Mouse (Mus musculus) ES-Bruce4 (cell line): ENCODE data around the gene Vmn1r19. TPM values are rescaled to one million over a fixed set of nuclear protein-coding genes. Genes with fewer than 3 reads are reported as not detected.

Experiments
- H3K27ac ChIP-seq: 2 replicates; pipeline ENCODE4 v1.5.1; 2012; ENCODE audit warnings: low read length, inconsistent platforms; ENCODE audit not compliant: insufficient read depth
- H3K27me3 ChIP-seq: 2 replicates; pipeline ENCODE4 v1.6.1; 2012; ENCODE audit warnings: mild to moderate bottlenecking, low read length, inconsistent platforms; ENCODE audit not compliant: control insufficient read depth, poor library complexity, insufficient read depth, severe bottlenecking
- H3K36me3 ChIP-seq: 2 replicates; pipeline ENCODE4 v1.6.1; 2012; ENCODE audit warnings: inconsistent platforms, mild to moderate bottlenecking, low read length, moderate library complexity; ENCODE audit not compliant: control insufficient read depth, poor library complexity, insufficient read depth, severe bottlenecking
- H3K4me1 ChIP-seq: one replicate; pipeline ENCODE4 v1.8.1; 2011; ENCODE audit warnings: low read length; ENCODE audit not compliant: control insufficient read depth, insufficient read depth
- H3K4me3 ChIP-seq: 2 replicates; pipeline ENCODE4 v1.5.1; 2011; ENCODE audit warnings: low read depth, mild to moderate bottlenecking, low read length
- H3K9ac ChIP-seq: 2 replicates; pipeline ENCODE4 v1.6.1; 2012; ENCODE audit warnings: low read depth, mild to moderate bottlenecking, inconsistent platforms; ENCODE audit not compliant: poor library complexity, severe bottlenecking
- H3K9me3 ChIP-seq: replicated peaks from 2 replicates; pipeline ENCODE4 v1.6.1; 2012; ENCODE audit warnings: mild to moderate bottlenecking, low read length, inconsistent platforms; ENCODE audit not compliant: control insufficient read depth, poor library complexity, insufficient read depth, severe bottlenecking
- CTCF ChIP-seq: IDR thresholded peaks from one replicate; pipeline ENCODE4 v1.8.1; 2011; ENCODE audit warnings: low read depth, low read length
- EP300 ChIP-seq: IDR thresholded peaks from 2 replicates; pipeline ENCODE4 v1.6.1; 2011; ENCODE audit warnings: low read depth, low read length; ENCODE audit not compliant: insufficient read depth
- POLR2A ChIP-seq: IDR thresholded peaks from one replicate; pipeline ENCODE4 v1.8.1; 2011; ENCODE audit warnings: low read length; ENCODE audit not compliant: insufficient read depth
- polyA plus RNA-seq: library from polyadenylated mRNA; stranded (reverse); fragments of >200 nt; gene quantifications from 2 replicates; pipeline ENCODE4 v1.2.4, GENCODE M21; 2011; ENCODE audit warnings: low read depth; ENCODE audit not compliant: missing spikeins, insufficient read depth, insufficient read length

Gene Vmn1r19
- polyA plus RNA-seq, 1 experiment, result not detected

DNA sequence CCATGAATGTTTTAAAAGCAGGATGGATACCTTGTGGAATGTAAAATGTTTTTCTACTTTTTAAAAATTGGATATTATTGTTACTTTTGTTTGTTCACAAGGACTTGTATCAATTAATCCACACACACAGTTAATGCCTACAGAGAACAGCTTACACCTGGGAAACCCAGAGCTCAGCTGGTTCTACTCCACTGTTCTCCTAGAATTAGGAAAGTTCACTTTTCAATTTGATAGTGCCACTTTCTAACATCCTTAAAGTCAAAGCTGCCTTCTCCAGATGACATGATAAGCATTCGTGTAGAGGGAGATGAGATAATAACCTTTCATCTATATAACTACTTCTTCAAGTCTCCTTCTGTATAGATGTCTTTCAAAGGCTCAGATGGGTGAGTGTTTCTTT, 25.1 kb downstream of the Vmn1r19 start, which contains the start of gene Vmn1r20:
Vmn1r20 (plus strand) TSS at position 301 of the 400 bp plus-strand sequence.
- Histone ChIP-seq H3K9me3 (no peaks in the 10 kb centered on the region), H3K4me3 (no peak within 1 kb of the TSS), H3K27me3 (no peaks in the 10 kb centered on the region), H3K9ac (no peak within 1 kb of the TSS), H3K4me1 (no peaks in the 10 kb centered on the region), H3K27ac (no peak within 1 kb of the TSS), H3K36me3 (no peaks in the 10 kb centered on the region)
- TF ChIP-seq CTCF (no peak), EP300 (no peak), POLR2A (no peak)

DNA sequence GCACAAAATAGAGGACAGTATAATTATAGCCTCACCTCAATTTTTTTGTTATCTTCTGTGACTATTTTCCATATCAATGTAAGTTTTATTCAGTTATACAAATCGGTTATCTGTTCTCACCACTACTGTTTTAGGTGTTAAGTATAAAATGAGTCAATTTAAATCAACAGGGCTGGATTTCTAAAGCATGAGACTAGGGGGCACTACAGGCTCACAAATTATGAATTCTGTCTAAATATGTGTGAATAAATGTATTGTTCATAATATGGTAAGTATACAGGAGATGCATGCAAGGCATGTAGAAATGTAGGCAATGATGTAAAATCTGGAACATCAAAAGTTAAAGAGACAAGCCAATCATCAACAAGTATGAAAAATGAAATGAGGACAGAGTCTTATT, 27.6 kb downstream of the Vmn1r19 start:
- H3K9ac ChIP-seq, result no peak overlapping the region
- H3K4me1 ChIP-seq, result no peaks in the 10 kb centered on the region
- no peaks in the 10 kb centered on the region for H3K36me3 ChIP-seq
- no peak for TF ChIP-seq POLR2A
- TF ChIP-seq EP300, result no peak
- no peak for TF ChIP-seq CTCF
- no peak overlapping the region for H3K27ac ChIP-seq
- H3K27me3 ChIP-seq, result no peaks in the 10 kb centered on the region
- no peak overlapping the region for H3K4me3 ChIP-seq
- no peaks in the 10 kb centered on the region for H3K9me3 ChIP-seq

Other genes starting within 250 kb of the Vmn1r19 start
- gene Vmn1r12, start 246.9 kb upstream of the Vmn1r19 start, polyA plus RNA-seq, result not detected in 2 replicates
- gene Vmn1r13, start 200.5 kb upstream of the Vmn1r19 start, polyA plus RNA-seq, result 1.7 and 1.8 TPM in 2 replicates
- not detected in 2 replicates for gene Vmn1r14, start 172.1 kb upstream of the Vmn1r19 start, polyA plus RNA-seq
- gene Vmn1r15, start 145.8 kb upstream of the Vmn1r19 start, polyA plus RNA-seq, result 0.33 TPM in 1 of 2 replicates, not detected in the other
- gene Vmn1r16, start 74.3 kb upstream of the Vmn1r19 start, polyA plus RNA-seq, result not detected in 2 replicates
- not detected in 2 replicates for gene Vmn1r17, start 40.1 kb upstream of the Vmn1r19 start, polyA plus RNA-seq
- gene Vmn1r18, start 8.0 kb upstream of the Vmn1r19 start, polyA plus RNA-seq, result 0.05 and 0.09 TPM in 2 replicates
- gene Vmn1r20, start 25.1 kb downstream of the Vmn1r19 start, polyA plus RNA-seq, result not detected in 2 replicates
- gene Ppm1k, start 131.7 kb downstream of the Vmn1r19 start, polyA plus RNA-seq, result 15.9 and 19.7 TPM in 2 replicates
- 4.8 and 6.2 TPM in 2 replicates for gene Herc6, start 177.2 kb downstream of the Vmn1r19 start, polyA plus RNA-seq